Mouse (Mus musculus): ENCODE results near the gene Fgd6.
A peak's percentile ranks its signal among the peaks of the same experiment; 100 is the strongest.

Fgd6 gene

GRCm38 (mm10) chr10:94035658-94036374 lies at the start of gene Fgd6, which contains the start of gene Vezt:
TSS of gene Fgd6 (plus strand) at chr10:94036001.
TSS of gene Vezt (minus strand) at chr10:94035817.
- DNase-seq (ENCODE audit: low spot score), result peak; percentile 98

GRCm38 (mm10) chr10:93994136-93994535 lies 41.7 kb upstream of the Fgd6 start:
- DNase-seq (ENCODE audit: low spot score), result no peak

GRCm38 (mm10) chr10:93995100-93995499 lies 40.7 kb upstream of the Fgd6 start:
- DNase-seq (ENCODE audit: low spot score), result no peak

GRCm38 (mm10) chr10:93999357-93999756 lies 36.4 kb upstream of the Fgd6 start:
- DNase-seq (ENCODE audit: low spot score), result no peak

GRCm38 (mm10) chr10:94000223-94000622 lies 35.6 kb upstream of the Fgd6 start:
- DNase-seq (ENCODE audit: low spot score), result no peak

- no peak for DNase-seq (ENCODE audit: low spot score)
Measured at GRCm38 (mm10) chr10:94008356-94008755, 27.4 kb upstream of the Fgd6 start.

- DNase-seq (ENCODE audit: low spot score), result no peak
Measured at GRCm38 (mm10) chr10:94009991-94010679, 25.7 kb upstream of the Fgd6 start.

GRCm38 (mm10) chr10:94011024-94011423 lies 24.8 kb upstream of the Fgd6 start:
- DNase-seq (ENCODE audit: low spot score), result no peak

GRCm38 (mm10) chr10:94013196-94013595 lies 22.6 kb upstream of the Fgd6 start:
- no peak for DNase-seq (ENCODE audit: low spot score)

- DNase-seq (ENCODE audit: low spot score), result no peak
Measured at GRCm38 (mm10) chr10:94014200-94014599, 21.6 kb upstream of the Fgd6 start.

- no peak for DNase-seq (ENCODE audit: low spot score)
Measured at GRCm38 (mm10) chr10:94017455-94017854, 18.3 kb upstream of the Fgd6 start.

- DNase-seq (ENCODE audit: low spot score), result no peak
Measured at GRCm38 (mm10) chr10:94020587-94020986, 15.2 kb upstream of the Fgd6 start.

GRCm38 (mm10) chr10:94021059-94021458 lies 14.7 kb upstream of the Fgd6 start:
- DNase-seq (ENCODE audit: low spot score), result no peak

- DNase-seq (ENCODE audit: low spot score), result no peak
Measured at GRCm38 (mm10) chr10:94025079-94025478, 10.7 kb upstream of the Fgd6 start.

- no peak for DNase-seq (ENCODE audit: low spot score)
Measured at GRCm38 (mm10) chr10:94028493-94028892, 7.3 kb upstream of the Fgd6 start.

- DNase-seq (ENCODE audit: low spot score), result no peak
Measured at GRCm38 (mm10) chr10:94031164-94031563, 4.6 kb upstream of the Fgd6 start.

- peak; percentile 30 for DNase-seq (ENCODE audit: low spot score)
Measured at GRCm38 (mm10) chr10:94034876-94035657, 734 bp upstream of the Fgd6 start.

GRCm38 (mm10) chr10:94036375-94036758 lies 566 bp downstream of the Fgd6 start:
- DNase-seq (ENCODE audit: low spot score), result no peak

GRCm38 (mm10) chr10:94037196-94037595 lies 1.4 kb downstream of the Fgd6 start:
- DNase-seq (ENCODE audit: low spot score), result no peak

GRCm38 (mm10) chr10:94037596-94037995 lies 1.8 kb downstream of the Fgd6 start:
- no peak for DNase-seq (ENCODE audit: low spot score)

- no peak for DNase-seq (ENCODE audit: low spot score)
Measured at GRCm38 (mm10) chr10:94038366-94039260, 2.8 kb downstream of the Fgd6 start.

GRCm38 (mm10) chr10:94043908-94044307 lies 8.1 kb downstream of the Fgd6 start:
- DNase-seq (ENCODE audit: low spot score), result no peak

Data from left cerebral cortex, adult 11 months (tissue).